Mouse (Mus musculus) splenic B cell, adult 2 months (primary cell): Measurements from ENCODE around the gene Zmynd19.

ENCODE experiments used
- DNase-seq: peaks from one replicate; pipeline ENCODE4 v3.0.0-alpha.2; 2011; ENCODE audit warnings: low read depth, low spot score
- H3K27me3 ChIP-seq: 2 replicates; pipeline ENCODE4 v1.6.1; 2012; ENCODE audit warnings: mild to moderate bottlenecking, low read length, moderate library complexity, mixed read lengths; ENCODE audit not compliant: control insufficient read depth, poor library complexity, insufficient read depth, severe bottlenecking
- H3K36me3 ChIP-seq: 2 replicates; pipeline ENCODE4 v1.6.1; 2012; ENCODE audit warnings: mild to moderate bottlenecking, low read length, moderate library complexity, mixed read lengths; ENCODE audit not compliant: control insufficient read depth, poor library complexity, insufficient read depth, severe bottlenecking

Zmynd19 gene

GRCm38 (mm10) chr2:24949421-24950188, at the start of gene Zmynd19:
Gene Zmynd19, plus strand, starts transcription at chr2:24949792.
- Histone ChIP-seq H3K36me3 (no peaks in the 10 kb centered on the region), H3K27me3 (no peaks in the 10 kb centered on the region)
- DNase-seq: peak; percentile 98

GRCm38 (mm10) chr2:24901055-24901454, 48.5 kb upstream of the Zmynd19 start:
- no peaks in the 10 kb centered on the region for H3K36me3 ChIP-seq
- no peaks in the 10 kb centered on the region for H3K27me3 ChIP-seq
- DNase-seq: no peak

GRCm38 (mm10) chr2:24902999-24903398, 46.6 kb upstream of the Zmynd19 start:
- H3K36me3 ChIP-seq: no peaks in the 10 kb centered on the region
- no peaks in the 10 kb centered on the region for H3K27me3 ChIP-seq
- DNase-seq: no peak

- no peak for DNase-seq
- no peaks in the 10 kb centered on the region for H3K27me3 ChIP-seq
- no peaks in the 10 kb centered on the region for H3K36me3 ChIP-seq
Observed at GRCm38 (mm10) chr2:24904823-24905652, 44.6 kb upstream of the Zmynd19 start.

- Histone ChIP-seq H3K36me3 (no peaks in the 10 kb centered on the region), H3K27me3 (no peaks in the 10 kb centered on the region)
- no peak for DNase-seq
Observed at GRCm38 (mm10) chr2:24905653-24906155, 43.9 kb upstream of the Zmynd19 start.

- H3K36me3 ChIP-seq: no peaks in the 10 kb centered on the region
- H3K27me3 ChIP-seq: 0 out of 2 replicates have a peak, but pooled peaks cover 2% of the 10 kb centered on the region
- peak; percentile 84 for DNase-seq
Observed at GRCm38 (mm10) chr2:24910481-24910880, 39.1 kb upstream of the Zmynd19 start.

GRCm38 (mm10) chr2:24912189-24912588, 37.4 kb upstream of the Zmynd19 start:
- H3K27me3 ChIP-seq: 0 out of 2 replicates have a peak, but pooled peaks cover 2% of the 10 kb centered on the region
- H3K36me3 ChIP-seq: no peaks in the 10 kb centered on the region
- no peak for DNase-seq

- H3K27me3 ChIP-seq: 0 out of 2 replicates have a peak, but pooled peaks cover 2% of the 10 kb centered on the region
- no peak for DNase-seq
- no peaks in the 10 kb centered on the region for H3K36me3 ChIP-seq
Observed at GRCm38 (mm10) chr2:24912589-24912988, 37.0 kb upstream of the Zmynd19 start.

- DNase-seq: no peak
- H3K36me3 ChIP-seq: no peaks in the 10 kb centered on the region
- H3K27me3 ChIP-seq: 0 out of 2 replicates have a peak, but pooled peaks cover 2% of the 10 kb centered on the region
Observed at GRCm38 (mm10) chr2:24914762-24915161, 34.8 kb upstream of the Zmynd19 start.

- peak; percentile 96 for DNase-seq
- H3K36me3 ChIP-seq: no peaks in the 10 kb centered on the region
- no peaks in the 10 kb centered on the region for H3K27me3 ChIP-seq
Observed at GRCm38 (mm10) chr2:24918930-24919838, 30.4 kb upstream of the Zmynd19 start, which contains the start of gene Ehmt1. Gene Ehmt1, minus strand, starts transcription at chr2:24919614.

GRCm38 (mm10) chr2:24919839-24920175, 29.8 kb upstream of the Zmynd19 start:
- Histone ChIP-seq H3K27me3 (no peaks in the 10 kb centered on the region), H3K36me3 (no peaks in the 10 kb centered on the region)
- no peak for DNase-seq

GRCm38 (mm10) chr2:24923561-24923960, 26.0 kb upstream of the Zmynd19 start:
- Histone ChIP-seq H3K27me3 (no peaks in the 10 kb centered on the region), H3K36me3 (no peaks in the 10 kb centered on the region)
- no peak for DNase-seq

- DNase-seq: no peak
- H3K36me3 ChIP-seq: no peaks in the 10 kb centered on the region
- H3K27me3 ChIP-seq: no peaks in the 10 kb centered on the region
Observed at GRCm38 (mm10) chr2:24925284-24925683, 24.3 kb upstream of the Zmynd19 start.

- Histone ChIP-seq H3K36me3 (no peaks in the 10 kb centered on the region), H3K27me3 (no peaks in the 10 kb centered on the region)
- no peak for DNase-seq
Observed at GRCm38 (mm10) chr2:24926345-24926964, 23.1 kb upstream of the Zmynd19 start.
